Mouse (Mus musculus): ENCODE results near the gene Yeats2. TPM values are rescaled to one million over a fixed set of nuclear protein-coding genes. Genes with fewer than 3 reads are reported as not detected.

Gene Yeats2
- total RNA-seq, 1 experiment from 2014 or later = 17.9 TPM

GRCm38 (mm10) chr16:20257926-20258325, 117.1 kb downstream of the Yeats2 start:
- no peak for ATAC-seq (replicated peaks; ENCODE audit: insufficient number of reproducible peaks, low FRiP score, low TSS enrichment, poor library complexity, severe bottlenecking)

DNA sequence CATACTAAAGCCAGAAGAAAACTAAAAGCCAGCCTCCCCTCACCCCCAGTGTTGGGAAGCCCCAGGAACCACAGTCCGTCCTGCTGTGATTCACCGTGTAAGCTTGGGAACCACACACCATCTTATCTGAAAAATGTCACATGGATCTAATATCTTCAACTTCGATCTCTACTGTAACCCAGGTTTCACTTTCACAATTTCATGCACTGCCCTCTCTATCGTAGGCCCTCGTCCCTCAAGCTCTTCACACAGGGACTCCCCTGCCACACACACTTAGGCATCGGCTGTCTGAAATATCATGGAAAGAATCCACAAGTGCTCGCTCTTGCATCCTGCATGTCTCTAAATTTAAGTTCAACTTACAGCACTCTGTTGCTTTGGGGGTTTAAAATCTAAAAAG, 124.2 kb downstream of the Yeats2 start:
- ATAC-seq (replicated peaks; ENCODE audit: insufficient number of reproducible peaks, low FRiP score, low TSS enrichment, poor library complexity, severe bottlenecking) = no peak

DNA sequence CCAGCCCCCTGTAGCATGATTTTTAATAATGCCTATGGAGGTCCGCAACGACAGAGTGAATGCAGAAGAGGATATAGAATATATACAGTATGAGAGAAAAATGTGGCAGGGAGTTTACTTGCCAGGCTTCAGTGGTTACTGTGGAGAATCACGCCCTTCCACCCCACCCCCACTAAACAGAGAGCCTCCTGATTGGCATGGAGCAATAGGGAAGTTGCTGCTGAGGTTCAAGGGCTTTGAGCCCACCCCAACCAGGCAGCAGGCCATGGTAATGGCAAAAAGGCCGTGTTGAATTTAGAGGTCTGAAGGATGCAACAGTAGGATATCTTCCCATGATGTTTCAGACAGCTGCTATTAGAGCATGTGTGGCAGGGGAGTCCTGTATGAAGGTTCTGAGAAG, 130.5 kb downstream of the Yeats2 start:
- ATAC-seq (replicated peaks; ENCODE audit: insufficient number of reproducible peaks, low FRiP score, low TSS enrichment, poor library complexity, severe bottlenecking) = no peak

GRCm38 (mm10) chr16:20272994-20273393, 132.1 kb downstream of the Yeats2 start:
- ATAC-seq (replicated peaks; ENCODE audit: insufficient number of reproducible peaks, low FRiP score, low TSS enrichment, poor library complexity, severe bottlenecking) = no peak

GRCm38 (mm10) chr16:20279395-20279794, 138.5 kb downstream of the Yeats2 start:
- no peak for ATAC-seq (replicated peaks; ENCODE audit: insufficient number of reproducible peaks, low FRiP score, low TSS enrichment, poor library complexity, severe bottlenecking)

DNA sequence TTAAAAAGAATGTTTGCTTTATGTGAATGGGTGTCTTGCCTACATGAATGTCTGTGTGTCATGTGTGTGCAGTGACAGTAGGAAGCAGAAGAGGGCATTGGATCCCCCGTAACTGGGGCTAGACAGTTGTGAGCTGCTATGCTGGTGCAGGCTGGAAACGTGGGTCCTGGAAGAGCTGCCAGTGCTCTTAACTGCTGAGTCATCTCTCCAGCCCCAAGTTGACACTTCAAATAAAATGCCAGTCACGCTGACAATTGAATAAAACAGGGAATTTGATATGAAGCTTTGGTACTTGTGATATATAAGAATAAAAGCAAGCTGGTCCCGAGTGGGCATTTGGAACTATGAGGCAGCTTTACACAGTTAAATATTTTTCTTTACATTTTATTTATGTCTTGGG, 139.4 kb downstream of the Yeats2 start:
- no peak for ATAC-seq (replicated peaks; ENCODE audit: insufficient number of reproducible peaks, low FRiP score, low TSS enrichment, poor library complexity, severe bottlenecking)

Other genes with a start within 250 kb of the Yeats2 start
- gene Klhl6, start 158.0 kb upstream of the Yeats2 start, total RNA-seq (2017) = 120 to 251 TPM (median 163 TPM) in 3 replicates
- 112 to 133 TPM (median 129 TPM) in 3 replicates for gene Klhl24, start 43.5 kb upstream of the Yeats2 start, total RNA-seq (2017)
- not detected in 3 replicates for gene Map6d1, start 100.3 kb downstream of the Yeats2 start, total RNA-seq (2017)
- 124 to 272 TPM (median 203 TPM) in 3 replicates for gene Parl, start 161.3 kb downstream of the Yeats2 start, total RNA-seq (2017)
- gene Cyp2ab1, start 184.3 kb downstream of the Yeats2 start, total RNA-seq (2017) = 70.8 to 81.1 TPM (median 72.0 TPM) in 3 replicates